Mouse (Mus musculus) adipocyte (in vitro differentiated cells): ENCODE measurements around the gene Ints1.

Experiments used
- DNase-seq: peaks from one replicate; pipeline ENCODE4 v3.0.0-alpha.2; 2016; ENCODE audit warnings: low spot score

The Ints1 gene

GRCm38 (mm10) chr5:139799801-139800590 is 24.5 kb upstream of the Ints1 start:
- no peak for DNase-seq

- no peak for DNase-seq
Measured at GRCm38 (mm10) chr5:139799041-139799440, 23.6 kb upstream of the Ints1 start.

- DNase-seq = no peak
Measured at GRCm38 (mm10) chr5:139798168-139798900, 22.9 kb upstream of the Ints1 start.

- DNase-seq = peak; percentile 54
Measured at GRCm38 (mm10) chr5:139797473-139798167, 22.1 kb upstream of the Ints1 start.

GRCm38 (mm10) chr5:139796900-139797299 is 21.4 kb upstream of the Ints1 start:
- peak; percentile 89 for DNase-seq

- peak; percentile 36 for DNase-seq
Measured at GRCm38 (mm10) chr5:139796001-139796620, 20.6 kb upstream of the Ints1 start.

GRCm38 (mm10) chr5:139794938-139795337 is 19.5 kb upstream of the Ints1 start:
- DNase-seq = no peak

- DNase-seq = no peak
Measured at GRCm38 (mm10) chr5:139794137-139794536, 18.7 kb upstream of the Ints1 start.

GRCm38 (mm10) chr5:139793338-139794089 is 18.0 kb upstream of the Ints1 start:
- DNase-seq = peak; percentile 78

GRCm38 (mm10) chr5:139792966-139793337 is 17.5 kb upstream of the Ints1 start:
- no peak for DNase-seq

- DNase-seq = peak; percentile 39
Measured at GRCm38 (mm10) chr5:139792159-139792775, 16.8 kb upstream of the Ints1 start.

GRCm38 (mm10) chr5:139791227-139792158 is 16.0 kb upstream of the Ints1 start, which contains the start of gene Mafk:
Mafk (plus strand) TSS chr5:139791513.
- DNase-seq = peak; percentile 98

GRCm38 (mm10) chr5:139789466-139789865 is 14.0 kb upstream of the Ints1 start:
- peak; percentile 37 for DNase-seq

GRCm38 (mm10) chr5:139781406-139781805 is 5.9 kb upstream of the Ints1 start:
- no peak for DNase-seq

- DNase-seq = no peak
Measured at GRCm38 (mm10) chr5:139776966-139777365, 1.5 kb upstream of the Ints1 start.

- DNase-seq = no peak
Measured at GRCm38 (mm10) chr5:139768216-139768615, 7.3 kb downstream of the Ints1 start.

- DNase-seq = peak; percentile 39
Measured at GRCm38 (mm10) chr5:139764296-139764695, 11.2 kb downstream of the Ints1 start.

- DNase-seq = no peak
Measured at GRCm38 (mm10) chr5:139758096-139758495, 17.4 kb downstream of the Ints1 start.

- no peak for DNase-seq
Measured at GRCm38 (mm10) chr5:139756586-139756985, 18.9 kb downstream of the Ints1 start.

GRCm38 (mm10) chr5:139756135-139756534 is 19.3 kb downstream of the Ints1 start:
- DNase-seq = no peak
